Mouse (Mus musculus) heart, embryonic 16.5 days (tissue): Measurements from ENCODE around the gene Snrnp25. TPM values are rescaled to one million over a fixed set of nuclear protein-coding genes. Genes with fewer than 3 reads are reported as not detected.

ENCODE experiments used
- ATAC-seq: fragments of 200-750 bp; cut with Nextera tagmentation; replicated peaks from 2 replicates; pipeline ENCODE4 v1.8.0; 2017; ENCODE audit warnings: moderate number of reproducible peaks; ENCODE audit not compliant: insufficient read depth, low FRiP score; ENCODE audit errors: extremely low read depth
- H3K27ac ChIP-seq: fragments of 300-500 bp; sonication (generic); 2 replicates; pipeline ENCODE4 v1.5.1; 2014; ENCODE audit warnings: mild to moderate bottlenecking, low read length, control low read depth, moderate library complexity
- H3K27me3 ChIP-seq: fragments of 300-500 bp; sonication (generic); 2 replicates; pipeline ENCODE4 v1.6.1; 2014; ENCODE audit warnings: low read length, mixed read lengths; ENCODE audit not compliant: control insufficient read depth, insufficient read depth
- H3K36me3 ChIP-seq: fragments of 300-500 bp; sonication (generic); 2 replicates; pipeline ENCODE4 v1.6.1; 2014; ENCODE audit not compliant: control insufficient read depth, insufficient read depth
- H3K4me1 ChIP-seq: fragments of 300-500 bp; sonication (generic); 2 replicates; pipeline ENCODE4 v1.6.1; 2014; ENCODE audit warnings: low read length, mixed read lengths; ENCODE audit not compliant: control insufficient read depth, insufficient read depth
- H3K4me2 ChIP-seq: fragments of 300-500 bp; sonication (generic); 2 replicates; pipeline ENCODE4 v1.6.1; 2014; ENCODE audit warnings: low read depth, mild to moderate bottlenecking, control low read depth, low read length
- H3K4me3 ChIP-seq: fragments of 300-500 bp; sonication (generic); 2 replicates; pipeline ENCODE4 v1.5.1; 2014; ENCODE audit warnings: mild to moderate bottlenecking, control low read depth, low read length
- H3K9ac ChIP-seq: fragments of 300-500 bp; sonication (generic); 2 replicates; pipeline ENCODE4 v1.6.1; 2014; ENCODE audit warnings: low read length, control low read depth
- H3K9me3 ChIP-seq: fragments of 300-500 bp; sonication (generic); replicated peaks from 2 replicates; pipeline ENCODE4 v1.6.1; 2016; ENCODE audit warnings: low read length; ENCODE audit not compliant: control insufficient read depth
- WGBS: fragments of 180-500 bp; shearing (Covaris S2); extraction: QIAGEN DNeasy Blood & Tissue Kit; methylation state at CpG from one replicate; pipeline ENCODE4 v1.1.7; 2014; 5-methylcytosine and 5-hydroxymethylcytosine counted together
- polyA plus RNA-seq: library from polyadenylated mRNA; unstranded; fragments of >200 nt; fragmentation: Nextera tagmentation; extraction: Ambion mirVana; gene quantifications from 2 replicates; pipeline ENCODE4 v1.2.1, GENCODE M21; 2015

Gene Snrnp25
- polyA plus RNA-seq, 1 experiment from 2014 or later, result 50.9 TPM

DNA sequence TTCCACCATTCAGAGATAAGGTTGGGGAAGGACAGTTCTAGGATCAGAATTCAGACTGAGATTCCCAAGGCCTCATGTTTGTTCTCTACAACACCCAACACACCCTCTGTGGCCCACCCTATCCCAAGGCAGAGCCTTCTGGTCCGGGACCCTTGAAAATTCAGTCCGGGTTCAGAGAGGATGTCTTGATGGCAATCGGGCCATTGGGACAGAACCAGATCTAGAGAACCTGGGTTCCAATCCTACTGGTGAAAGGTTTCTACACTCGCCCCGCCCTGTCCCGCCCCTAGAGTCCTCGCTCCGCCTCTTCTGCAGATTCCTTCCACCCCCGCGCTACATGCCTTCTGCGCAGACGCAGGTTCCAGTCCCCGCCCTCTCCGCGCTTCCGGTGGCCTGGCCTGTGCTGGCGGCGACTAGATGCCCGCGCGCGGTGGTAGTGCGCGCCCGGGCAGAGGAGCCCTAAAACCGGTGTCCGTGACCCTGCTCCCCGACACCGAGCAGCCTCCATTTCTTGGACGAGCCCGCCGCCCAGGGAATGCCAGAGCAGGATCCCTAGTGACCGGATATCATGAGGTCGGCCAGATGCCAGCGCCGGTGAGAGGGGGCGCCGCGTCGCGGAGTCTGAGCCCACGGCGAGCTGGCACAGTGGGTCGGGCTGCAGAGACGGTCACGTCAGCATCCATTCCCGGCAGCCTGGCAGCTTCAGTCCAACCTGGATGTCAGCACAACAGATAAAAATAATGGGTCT lies 21.1 kb downstream of the Snrnp25 start, which contains the start of gene Mpg:
Gene Mpg, plus strand, starts transcription at position 382 of the 748 bp plus-strand sequence.
- H3K27me3 ChIP-seq, result no peaks in the 10 kb centered on the region
- H3K4me2 ChIP-seq, result peak within 1 kb of the TSS; percentile 86
- H3K9ac ChIP-seq, result peak within 1 kb of the TSS; percentile 85
- H3K4me3 ChIP-seq, result peak within 1 kb of the TSS; percentile 75
- peaks cover 37% of the 10 kb centered on the region for H3K4me1 ChIP-seq
- H3K36me3 ChIP-seq, result no peaks in the 10 kb centered on the region; the same call in 1 of the 2 replicates
- no peaks in the 10 kb centered on the region for H3K9me3 ChIP-seq
- peak; percentile 74 for ATAC-seq
- 3% methylated on average over 47 of the region's 47 CpGs for WGBS
- H3K27ac ChIP-seq, result peak within 1 kb of the TSS; percentile 84

DNA sequence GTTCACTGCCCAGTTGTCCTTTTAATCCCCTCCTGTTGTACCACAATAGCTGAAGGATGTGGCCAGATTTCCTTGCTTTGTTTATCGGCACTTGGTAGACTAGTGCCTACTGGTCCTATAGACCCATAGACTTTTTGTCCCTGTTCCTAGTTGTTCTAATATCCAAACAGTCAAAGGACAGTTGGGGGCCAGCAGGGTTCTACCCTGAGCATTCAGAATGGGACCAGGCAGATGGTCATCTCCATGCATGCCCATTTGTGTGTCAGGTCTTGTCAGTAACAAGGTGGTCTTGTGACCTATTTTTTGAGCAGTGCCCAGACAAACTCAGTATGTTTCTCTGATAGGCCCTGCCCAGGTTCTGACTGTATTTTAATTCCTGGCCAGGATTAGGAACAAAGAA lies 21.8 kb downstream of the Snrnp25 start:
- peak overlapping the region; percentile 84 for H3K27ac ChIP-seq
- H3K27me3 ChIP-seq, result no peaks in the 10 kb centered on the region
- H3K4me3 ChIP-seq, result peak overlapping the region; percentile 75
- no peak for ATAC-seq
- peak overlapping the region; percentile 85 for H3K9ac ChIP-seq
- H3K4me1 ChIP-seq, result peaks cover 37% of the 10 kb centered on the region
- 36% methylated on average over 1 of the region's 1 CpGs for WGBS
- H3K9me3 ChIP-seq, result no peaks in the 10 kb centered on the region
- H3K36me3 ChIP-seq, result peaks cover 5% of the 10 kb centered on the region
- peak overlapping the region; percentile 86 for H3K4me2 ChIP-seq

DNA sequence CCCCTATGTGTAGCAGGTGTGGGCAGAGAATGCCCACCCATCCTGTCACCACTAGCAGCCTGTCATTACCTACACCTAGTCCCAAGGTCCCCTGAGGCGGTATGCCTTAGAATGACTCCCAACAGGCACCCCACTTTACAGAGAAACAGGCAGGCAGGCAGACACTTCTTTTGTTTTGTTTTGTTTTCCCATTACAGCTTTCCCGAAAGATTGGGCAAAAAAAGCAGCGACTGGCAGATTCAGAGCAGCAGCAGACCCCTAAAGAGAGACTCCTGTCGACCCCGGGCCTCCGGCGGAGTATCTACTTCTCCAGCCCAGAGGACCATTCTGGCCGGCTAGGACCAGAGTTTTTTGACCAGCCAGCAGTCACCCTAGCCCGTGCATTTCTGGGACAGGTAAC lies 22.3 kb downstream of the Snrnp25 start:
- H3K4me2 ChIP-seq, result no peak overlapping the region
- no peak overlapping the region for H3K4me3 ChIP-seq
- peak overlapping the region; percentile 85 for H3K9ac ChIP-seq
- no peaks in the 10 kb centered on the region for H3K27me3 ChIP-seq
- no peak for ATAC-seq
- H3K9me3 ChIP-seq, result no peaks in the 10 kb centered on the region
- peaks cover 33% of the 10 kb centered on the region for H3K4me1 ChIP-seq
- 81% methylated on average over 9 of the region's 9 CpGs for WGBS
- H3K27ac ChIP-seq, result no peak overlapping the region
- peaks cover 8% of the 10 kb centered on the region for H3K36me3 ChIP-seq

DNA sequence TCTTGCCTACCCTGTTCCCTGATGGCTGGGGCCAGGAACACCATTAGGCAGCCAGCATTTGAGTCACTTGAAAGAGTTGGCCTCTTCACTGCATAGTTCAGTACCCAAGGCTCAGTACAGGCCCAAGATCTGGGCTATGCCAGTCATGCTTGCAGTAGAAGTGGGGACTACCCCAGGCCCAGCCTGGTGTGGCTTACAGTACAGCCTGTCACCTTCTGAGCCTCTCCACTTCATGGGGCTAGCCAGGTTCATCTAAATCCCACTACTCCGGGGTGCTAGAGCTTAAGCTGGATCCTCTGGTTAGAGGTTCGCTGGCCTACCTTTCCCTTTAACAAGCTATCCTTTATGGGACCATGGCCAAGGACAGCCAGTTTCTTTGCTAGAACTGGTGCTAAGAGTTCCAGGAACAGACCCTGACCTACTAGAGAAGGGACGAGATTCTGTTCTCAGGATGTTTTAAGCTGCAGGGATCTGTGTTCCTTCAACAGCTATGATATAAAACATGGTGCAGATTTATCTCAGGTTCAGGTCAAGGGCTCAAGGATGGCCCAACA lies 23.2 kb downstream of the Snrnp25 start:
- no peak overlapping the region for H3K4me3 ChIP-seq
- H3K9ac ChIP-seq, result no peak overlapping the region
- H3K4me2 ChIP-seq, result no peak overlapping the region
- WGBS, result 85% methylated on average over 3 of the region's 3 CpGs
- H3K36me3 ChIP-seq, result peaks cover 9% of the 10 kb centered on the region
- H3K27ac ChIP-seq, result no peak overlapping the region
- H3K4me1 ChIP-seq, result peaks cover 29% of the 10 kb centered on the region
- ATAC-seq, result no peak
- H3K27me3 ChIP-seq, result no peaks in the 10 kb centered on the region
- H3K9me3 ChIP-seq, result no peaks in the 10 kb centered on the region

DNA sequence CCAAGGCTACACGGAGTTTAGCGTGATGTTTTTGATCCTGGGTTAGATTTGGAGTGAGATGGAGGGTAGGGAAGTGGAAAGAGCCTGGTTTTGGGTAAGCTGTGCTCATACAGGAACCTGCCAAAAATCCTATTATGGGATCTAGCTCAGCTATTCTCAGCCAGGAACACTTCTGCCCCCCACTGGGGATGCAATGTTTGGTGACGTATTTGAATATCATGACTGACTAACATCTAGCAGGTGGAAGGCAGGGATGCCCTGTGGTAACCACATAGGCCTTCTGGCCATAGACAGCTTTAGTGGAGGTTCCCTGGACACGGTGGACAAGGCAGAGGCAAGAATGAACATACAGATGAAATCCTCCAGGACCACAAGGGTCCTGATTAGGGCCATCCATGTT lies 25.0 kb downstream of the Snrnp25 start:
- no peak overlapping the region for H3K27ac ChIP-seq
- no peak for ATAC-seq
- no peak overlapping the region for H3K9ac ChIP-seq
- H3K36me3 ChIP-seq, result peaks cover 13% of the 10 kb centered on the region
- peaks cover 20% of the 10 kb centered on the region for H3K4me1 ChIP-seq
- no peak overlapping the region for H3K4me2 ChIP-seq
- H3K4me3 ChIP-seq, result no peak overlapping the region
- 81% methylated on average over 4 of the region's 4 CpGs for WGBS
- no peaks in the 10 kb centered on the region for H3K27me3 ChIP-seq
- no peaks in the 10 kb centered on the region for H3K9me3 ChIP-seq

DNA sequence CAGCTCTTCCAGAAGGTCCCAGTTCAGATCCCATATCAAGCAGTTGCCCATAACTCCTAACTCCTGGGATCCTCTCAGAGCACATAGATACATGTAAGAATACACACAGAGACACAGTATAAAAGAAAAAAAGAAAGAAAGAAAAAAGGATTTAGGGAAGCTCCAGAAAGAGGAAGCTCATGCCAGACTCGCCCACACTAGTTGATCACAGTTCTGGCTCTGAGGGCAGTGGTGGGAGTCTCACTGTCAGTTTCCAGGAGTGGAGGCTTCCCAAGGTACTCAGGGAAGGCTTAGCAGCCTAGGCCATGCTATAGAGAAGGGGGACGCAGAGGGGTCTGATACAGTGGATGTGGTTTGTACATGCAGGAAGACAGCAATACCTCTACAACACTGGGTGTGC lies 25.9 kb downstream of the Snrnp25 start:
- peaks cover 19% of the 10 kb centered on the region for H3K4me1 ChIP-seq
- H3K4me2 ChIP-seq, result no peak overlapping the region
- H3K27me3 ChIP-seq, result no peaks in the 10 kb centered on the region
- 83% methylated on average over 2 of the region's 2 CpGs for WGBS
- ATAC-seq, result no peak
- no peak overlapping the region for H3K27ac ChIP-seq
- H3K4me3 ChIP-seq, result no peak overlapping the region
- H3K36me3 ChIP-seq, result peaks cover 13% of the 10 kb centered on the region
- H3K9me3 ChIP-seq, result no peaks in the 10 kb centered on the region
- H3K9ac ChIP-seq, result no peak overlapping the region

DNA sequence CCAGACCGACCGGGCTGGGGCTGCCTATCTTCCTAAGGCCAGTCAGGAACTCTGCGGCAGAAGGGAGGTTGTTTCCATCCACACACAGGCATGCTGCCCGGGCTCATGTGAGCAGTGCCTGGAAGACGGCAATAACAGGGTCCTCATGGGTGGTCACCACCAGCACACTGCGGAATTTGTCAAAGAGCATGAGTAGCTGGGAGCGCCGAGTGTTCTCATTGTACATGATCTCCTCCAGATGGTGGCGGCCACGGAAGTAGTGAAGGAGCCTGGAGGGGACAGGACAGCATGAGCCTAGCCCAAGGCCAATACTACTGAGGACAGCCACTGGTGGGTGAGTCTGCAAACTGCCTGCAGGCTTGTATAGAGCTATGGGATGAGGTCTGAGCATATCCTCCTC lies 27.6 kb downstream of the Snrnp25 start:
- WGBS, result 74% methylated on average over 10 of the region's 10 CpGs
- Histone ChIP-seq H3K4me3 (no peak overlapping the region), H3K9me3 (no peaks in the 10 kb centered on the region), H3K4me1 (peaks cover 13% of the 10 kb centered on the region), H3K4me2 (no peak overlapping the region), H3K27me3 (no peaks in the 10 kb centered on the region), H3K36me3 (peaks cover 13% of the 10 kb centered on the region), H3K27ac (no peak overlapping the region), H3K9ac (no peak overlapping the region)
- no peak for ATAC-seq

DNA sequence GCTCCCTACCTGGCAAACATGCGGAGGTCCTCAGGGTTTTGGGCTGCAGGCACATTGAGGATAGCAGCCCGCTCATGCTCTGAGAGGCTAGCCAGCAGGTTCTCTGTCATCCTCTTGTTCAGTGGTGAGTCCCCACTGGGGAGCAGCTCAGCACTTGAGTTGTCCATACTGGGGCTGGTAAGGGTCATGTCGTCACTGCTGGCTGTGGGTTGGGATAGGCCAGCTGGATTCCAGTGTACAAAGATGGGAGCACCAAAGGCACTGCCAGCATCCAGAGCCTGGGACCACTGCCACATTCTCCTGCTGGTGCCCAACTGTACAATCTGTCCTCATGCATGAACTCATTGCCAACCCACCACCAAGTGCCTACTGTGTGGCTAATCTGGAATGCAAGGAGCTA lies 28.7 kb downstream of the Snrnp25 start:
- Histone ChIP-seq H3K27me3 (no peaks in the 10 kb centered on the region), H3K4me1 (peaks cover 13% of the 10 kb centered on the region), H3K9ac (no peak overlapping the region), H3K27ac (no peak overlapping the region), H3K4me3 (no peak overlapping the region), H3K36me3 (peaks cover 13% of the 10 kb centered on the region), H3K4me2 (no peak overlapping the region), H3K9me3 (no peaks in the 10 kb centered on the region)
- no peak; the same call in 1 of the 2 replicates for ATAC-seq
- WGBS, result 90% methylated on average over 3 of the region's 3 CpGs

DNA sequence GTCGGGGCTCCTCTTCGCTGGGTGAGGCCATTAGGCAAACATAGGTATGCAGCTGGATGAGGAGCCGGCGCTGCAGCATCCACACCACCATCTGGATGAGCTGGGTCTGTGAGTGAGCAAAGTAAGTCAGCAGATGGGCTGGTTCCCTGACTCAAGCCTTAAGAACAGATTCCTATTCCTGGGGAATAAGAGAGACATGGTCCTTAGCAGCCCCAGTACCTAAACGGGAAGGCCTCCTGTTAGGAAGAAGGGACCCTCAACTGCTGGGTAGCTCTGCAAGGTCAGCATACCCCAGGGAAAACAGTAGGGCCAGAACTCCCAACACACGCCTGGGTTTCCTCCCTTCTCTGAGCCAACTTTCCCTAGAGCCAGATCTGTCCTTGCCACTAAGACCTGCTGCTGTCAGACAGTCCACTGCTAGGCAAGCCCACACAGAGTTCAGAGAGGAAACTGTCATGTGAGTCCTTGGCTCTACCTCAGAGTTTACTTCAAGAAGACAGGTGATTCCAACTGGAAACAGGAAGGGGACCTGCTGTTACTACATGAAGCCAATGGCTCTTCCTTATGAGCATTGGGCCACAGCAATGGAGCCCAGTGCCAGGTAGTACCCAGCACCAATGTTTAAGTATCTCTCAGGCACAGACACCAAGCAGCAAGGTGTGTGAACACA lies 29.7 kb downstream of the Snrnp25 start:
- Histone ChIP-seq H3K9ac (no peak overlapping the region), H3K27me3 (no peaks in the 10 kb centered on the region), H3K4me1 (peaks cover 13% of the 10 kb centered on the region), H3K27ac (peak overlapping the region; percentile 8; the same call in 1 of the 2 replicates), H3K36me3 (peaks cover 16% of the 10 kb centered on the region), H3K4me3 (no peak overlapping the region), H3K9me3 (no peaks in the 10 kb centered on the region), H3K4me2 (no peak overlapping the region)
- ATAC-seq, result no peak
- 84% methylated on average over 6 of the region's 6 CpGs for WGBS
